ENCODE assay signal across 8 mouse cellular contexts in genomic region chr3:79590863-79591792, GRCm38 (mm10). TPM values are rescaled to one million over a fixed set of nuclear protein-coding genes. Genes with fewer than 3 reads are reported as not detected.
DNase-seq lines count a peak whose midpoint lies in the region; ATAC-seq and TF ChIP-seq lines count a peak whose summit lies in the region.

Gene Ppid, plus strand, starts transcription at chr3:79591342.

- 4% methylated on average over 63 of the region's 63 CpGs for WGBS in hindbrain, embryonic 15.5 days

- H3K9me3 ChIP-seq in hindbrain, embryonic 15.5 days: no peaks in the 10 kb centered on the region

- peak within 1 kb of the TSS; percentile 74 for H3K4me3 ChIP-seq in hindbrain, embryonic 15.5 days
- H3K4me3 ChIP-seq in left cerebral cortex, adult 2 months: peak within 1 kb of the TSS; percentile 69

- no peak; the same call in 1 of the 2 replicates for TF ChIP-seq CTCF in left cerebral cortex, adult 2 months (IDR thresholded peaks at IDR 0.05)

- peak; percentile 91 for ATAC-seq in hindbrain, embryonic 15.5 days (ENCODE audit: low FRiP score, low read depth)
- ATAC-seq in megakaryocyte, adult 5-6 weeks (ENCODE audit: poor library complexity, severe bottlenecking): peak; percentile 90

- no peaks in the 10 kb centered on the region for H3K27me3 ChIP-seq in hindbrain, embryonic 15.5 days

- intact Hi-C loops in left cerebral cortex, adult 2 months (cut with DNase I): loop anchor here (5.0 to 10.0 kb wide), 2 partner anchors 304 to 496 kb away; partner anchors contain the start of gene Rapgef2

- H3K4me2 ChIP-seq in hindbrain, embryonic 15.5 days: peak within 1 kb of the TSS; percentile 76

- peaks cover 13% of the 10 kb centered on the region for H3K4me1 ChIP-seq in hindbrain, embryonic 15.5 days (replicated peaks)

- H3K27ac ChIP-seq in hindbrain, embryonic 15.5 days (replicated peaks): peak within 1 kb of the TSS; percentile 74
- peak within 1 kb of the TSS; percentile 79 for H3K27ac ChIP-seq in left cerebral cortex, adult 2 months

- DNase-seq in T-cell, adult 2 months (ENCODE audit: low spot score): peak; percentile 75
- peak; percentile 80 to 87 for DNase-seq in cerebellum, postnatal 25 days
- peak; percentile 53 to 59 for DNase-seq in frontal cortex, postnatal 25 days (ENCODE audit: low spot score in 2 of 2)
- DNase-seq in left cerebral cortex, adult 2 months (ENCODE audit: extremely low spot score in 1 of 2, low spot score in 2 of 2): peak; percentile 77 to 79
- peak; percentile 87 to 88 for DNase-seq in right cerebral cortex, postnatal 10 days (ENCODE audit: low spot score in 2 of 2)
- DNase-seq in urinary bladder, postnatal 25 days (ENCODE audit: low spot score): peak; percentile 65

- H3K9ac ChIP-seq in hindbrain, embryonic 15.5 days: peak within 1 kb of the TSS; percentile 68

- H3K36me3 ChIP-seq in hindbrain, embryonic 15.5 days: peaks cover 16% of the 10 kb centered on the region

RNA-seq across cellular contexts. Expression of gene Ppid, which starts in this region (rescaled TPM):
- 145 and 146 TPM in 2 replicates for polyA plus RNA-seq in hindbrain, embryonic 15.5 days (2015; fragmentation: Nextera tagmentation; extraction: Ambion mirVana)
- total RNA-seq in left cerebral cortex, adult 2 months (2021): 10 to 100 TPM; 67.2 to 73.7 TPM
- 61.9 and 62.0 TPM in 2 replicates for total RNA-seq in megakaryocyte, adult 5-6 weeks (2015)
- total RNA-seq in megakaryocyte, adult 5-6 weeks (2017): 80.3 and 85.5 TPM in 2 replicates

Comparison
In these comparisons a context has a peak if more than half of its experiments do, and no peak if none do; other contexts are left out.
1. Peak in every context shown above with its lines: DNase-seq, ATAC-seq, H3K4me3 ChIP-seq and H3K27ac ChIP-seq.